20 mouse cellular contexts compared by ENCODE assay signal in genomic region chr9:119040101-119040775, GRCm38 (mm10). TPM values are rescaled to one million over a fixed set of nuclear protein-coding genes. Genes with fewer than 3 reads are reported as not detected.
DNase-seq lines count a peak whose midpoint lies in the region; ATAC-seq and TF ChIP-seq lines count a peak whose summit lies in the region.
"Had no signal": no experiment of that assay in that cellular context is flagged by ENCODE, and none has a peak within 500 bp of the region (broad histone marks: within the 10 kb centered on the region; RNA-seq: fewer than 3 reads in every experiment).

No protein-coding gene starts in this region.

- no peak for DNase-seq in limb, embryonic 10.5 days (ENCODE audit: low spot score)
- peak; percentile 30 to 31 for DNase-seq in cerebellum, adult 18-20 months
- peak; percentile 80 to 82 for DNase-seq in cerebellum, postnatal 10 days
- DNase-seq in liver = no peak
- no peak for DNase-seq in thymus, adult 2 months
- DNase-seq: gastrocnemius, postnatal 25 days; heart, adult 2 months; kidney, adult 2 months; kidney, postnatal 10 days; right cerebral cortex, postnatal 25 days; thymus, adult 18-20 months had no signal

- peaks cover 51% of the 10 kb centered on the region for H3K4me1 ChIP-seq in limb, embryonic 13.5 days
- peaks cover 10% of the 10 kb centered on the region for H3K4me1 ChIP-seq in limb, embryonic 10.5 days
- peaks cover 9% of the 10 kb centered on the region for H3K4me1 ChIP-seq in intestine, embryonic 15.5 days (replicated peaks)
- peaks cover 6% of the 10 kb centered on the region for H3K4me1 ChIP-seq in thymus, adult 2 months (replicated peaks; ENCODE audit: control insufficient read depth, insufficient read depth, low read length)

- H3K9me3 ChIP-seq in limb, embryonic 13.5 days = no peaks in the 10 kb centered on the region
- no peaks in the 10 kb centered on the region for H3K9me3 ChIP-seq in limb, embryonic 10.5 days (replicated peaks)
- H3K9me3 ChIP-seq in intestine, embryonic 15.5 days = no peaks in the 10 kb centered on the region
- H3K9me3 ChIP-seq: forebrain, embryonic 10.5 days; stomach, embryonic 15.5 days had no signal

- no peak for TF ChIP-seq POLR2A in thymus, adult 2 months (IDR thresholded peaks at IDR 0.05; ENCODE audit: control insufficient read depth, extremely low read depth, insufficient read depth, low read length, poor library complexity)

- H3K9ac ChIP-seq in limb, embryonic 13.5 days = no peak overlapping the region
- no peak overlapping the region for H3K9ac ChIP-seq in intestine, embryonic 15.5 days
- H3K9ac ChIP-seq: liver, embryonic 14.5 days; stomach, embryonic 15.5 days had no signal

- H3K4me2 ChIP-seq in limb, embryonic 13.5 days (replicated peaks) = no peak overlapping the region
- no peak overlapping the region for H3K4me2 ChIP-seq in intestine, embryonic 15.5 days (replicated peaks)
- H3K4me2 ChIP-seq: midbrain, embryonic 11.5 days; stomach, embryonic 15.5 days had no signal

- 0 out of 2 replicates have a peak overlapping the region, but pooled peaks have one; percentile 23 for H3K27ac ChIP-seq in limb, embryonic 13.5 days
- H3K27ac ChIP-seq in limb, embryonic 10.5 days = no peak overlapping the region
- H3K27ac ChIP-seq in intestine, embryonic 15.5 days = no peak overlapping the region
- no peak overlapping the region for H3K27ac ChIP-seq in thymus, adult 2 months (ENCODE audit: control insufficient read depth, insufficient read depth, low read length)
- H3K27ac ChIP-seq: forebrain, embryonic 10.5 days; heart, adult 2 months; layer of hippocampus, adult 2 months; left cerebral cortex, adult 2 months; liver, embryonic 14.5 days; macrophage; stomach, embryonic 15.5 days had no signal

- ATAC-seq in limb, embryonic 13.5 days (ENCODE audit: low FRiP score, low read depth) = no peak
- ATAC-seq in intestine, embryonic 15.5 days = no peak

- H3K36me3 ChIP-seq in limb, embryonic 13.5 days = peaks cover 62% of the 10 kb centered on the region
- peaks cover 47% of the 10 kb centered on the region for H3K36me3 ChIP-seq in limb, embryonic 10.5 days
- peaks cover 22% of the 10 kb centered on the region for H3K36me3 ChIP-seq in intestine, embryonic 15.5 days
- H3K36me3 ChIP-seq in thymus, adult 2 months (ENCODE audit: control insufficient read depth, insufficient read depth, low read length) = no peaks in the 10 kb centered on the region

- 90% methylated on average over 15 of the region's 15 CpGs for WGBS in limb, embryonic 13.5 days
- 94% methylated on average over 15 of the region's 15 CpGs for WGBS in limb, embryonic 10.5 days
- 89% methylated on average over 15 of the region's 15 CpGs for WGBS in intestine, embryonic 15.5 days
- WGBS in thymus, adult 2 months = 90% methylated on average over 15 of the region's 15 CpGs

- no peaks in the 10 kb centered on the region for H3K27me3 ChIP-seq in limb, embryonic 13.5 days
- no peaks in the 10 kb centered on the region for H3K27me3 ChIP-seq in limb, embryonic 10.5 days (ENCODE audit: low read depth, poor library complexity, severe bottlenecking)
- H3K27me3 ChIP-seq in intestine, embryonic 15.5 days (replicated peaks) = no peaks in the 10 kb centered on the region
- no peaks in the 10 kb centered on the region for H3K27me3 ChIP-seq in thymus, adult 2 months (ENCODE audit: control insufficient read depth, insufficient read depth, low read length)
- H3K27me3 ChIP-seq: stomach, embryonic 15.5 days had no signal

- no peak for TF ChIP-seq CTCF in thymus, adult 2 months (IDR thresholded peaks at IDR 0.05; ENCODE audit: borderline replicate concordance, control insufficient read depth, extremely low read depth, insufficient read depth, low read length, poor library complexity)

- H3K4me3 ChIP-seq in limb, embryonic 13.5 days = no peak overlapping the region
- H3K4me3 ChIP-seq in limb, embryonic 10.5 days = no peak overlapping the region
- H3K4me3 ChIP-seq in intestine, embryonic 15.5 days (replicated peaks) = no peak overlapping the region
- H3K4me3 ChIP-seq in thymus, adult 2 months (ENCODE audit: control insufficient read depth, insufficient read depth, low read length) = no peak overlapping the region
- H3K4me3 ChIP-seq: forebrain, embryonic 10.5 days; heart, adult 2 months; layer of hippocampus, adult 2 months; left cerebral cortex, adult 2 months; stomach, embryonic 15.5 days had no signal

RNA-seq across cellular contexts. Expression of gene Vill, which starts 12.3 kb away (rescaled TPM):
- polyA plus RNA-seq in limb, embryonic 13.5 days (2015; fragmentation: Nextera tagmentation; extraction: Ambion mirVana) = 31.6 and 35.2 TPM in 2 replicates
- 19.5 and 26.3 TPM in 2 replicates for polyA plus RNA-seq in limb, embryonic 10.5 days (2016; fragmentation: Nextera tagmentation; extraction: Ambion mirVana)
- polyA plus RNA-seq in intestine, embryonic 15.5 days (2015; fragmentation: Nextera tagmentation; extraction: Ambion mirVana) = 16.1 and 17.2 TPM in 2 replicates
- 6.7 and 7.9 TPM in 2 replicates for polyA plus RNA-seq in thymus, adult 2 months (2012; rRNA removed)

RNA-seq across cellular contexts. Expression of gene Plcd1, which starts 53.1 kb away (rescaled TPM):
- polyA plus RNA-seq in limb, embryonic 13.5 days (2015; fragmentation: Nextera tagmentation; extraction: Ambion mirVana) = 33.6 and 35.5 TPM in 2 replicates
- polyA plus RNA-seq in limb, embryonic 10.5 days (2016; fragmentation: Nextera tagmentation; extraction: Ambion mirVana) = 11.2 and 14.3 TPM in 2 replicates
- polyA plus RNA-seq in intestine, embryonic 15.5 days (2015; fragmentation: Nextera tagmentation; extraction: Ambion mirVana) = 16.8 and 18.7 TPM in 2 replicates
- 17.7 and 22.7 TPM in 2 replicates for polyA plus RNA-seq in thymus, adult 2 months (2012; rRNA removed)

Comparison
In these comparisons a context has a peak if more than half of its experiments do, and no peak if none do; other contexts are left out.
1. DNase-seq: peak in cerebellum, adult 18-20 months (2 of 2) and cerebellum, postnatal 10 days (2 of 2); none in limb, embryonic 10.5 days (single experiment), liver (single experiment) and thymus, adult 2 months (single experiment).